Mouse (Mus musculus) adrenal gland, postnatal 10 days (tissue): ENCODE measurements around the gene Apod. TPM values are rescaled to one million over a fixed set of nuclear protein-coding genes. Genes with fewer than 3 reads are reported as not detected.
"Not testable (repeated sequence)": the region's sequence is repeated elsewhere in the genome, so short reads cannot be mapped to it uniquely, and the experiment has no call there.

ENCODE experiments used
- DNase-seq: peaks from one replicate; pipeline ENCODE4 v3.0.0; 2021; ENCODE audit warnings: mixed read lengths
- long read RNA-seq, 2 experiments: library from polyadenylated mRNA; stranded (forward); transcript quantifications; one replicate each; pipeline ENCODE4 v2.0.0; 2021
- total RNA-seq, 2 experiments: library from RNA; stranded (reverse); gene quantifications; 2 replicates each; pipeline ENCODE4 v1.2.3; 2021

The Apod gene
- total RNA-seq = 1 to 10 TPM; 2.6 to 4.0 TPM
- long read RNA-seq, experiment 1, partial matches to known transcripts = 0 of 2 reads
- long read RNA-seq, experiment 1, other reads (novel, unspliced or antisense) = 1 of 2 reads
- long read RNA-seq, experiment 2 = 0 reads

GRCm38 (mm10) chr16:31314497-31315233 lies at the start of gene Apod:
TSS of gene Apod (minus strand) at chr16:31314808.
- DNase-seq = no peak

DNA sequence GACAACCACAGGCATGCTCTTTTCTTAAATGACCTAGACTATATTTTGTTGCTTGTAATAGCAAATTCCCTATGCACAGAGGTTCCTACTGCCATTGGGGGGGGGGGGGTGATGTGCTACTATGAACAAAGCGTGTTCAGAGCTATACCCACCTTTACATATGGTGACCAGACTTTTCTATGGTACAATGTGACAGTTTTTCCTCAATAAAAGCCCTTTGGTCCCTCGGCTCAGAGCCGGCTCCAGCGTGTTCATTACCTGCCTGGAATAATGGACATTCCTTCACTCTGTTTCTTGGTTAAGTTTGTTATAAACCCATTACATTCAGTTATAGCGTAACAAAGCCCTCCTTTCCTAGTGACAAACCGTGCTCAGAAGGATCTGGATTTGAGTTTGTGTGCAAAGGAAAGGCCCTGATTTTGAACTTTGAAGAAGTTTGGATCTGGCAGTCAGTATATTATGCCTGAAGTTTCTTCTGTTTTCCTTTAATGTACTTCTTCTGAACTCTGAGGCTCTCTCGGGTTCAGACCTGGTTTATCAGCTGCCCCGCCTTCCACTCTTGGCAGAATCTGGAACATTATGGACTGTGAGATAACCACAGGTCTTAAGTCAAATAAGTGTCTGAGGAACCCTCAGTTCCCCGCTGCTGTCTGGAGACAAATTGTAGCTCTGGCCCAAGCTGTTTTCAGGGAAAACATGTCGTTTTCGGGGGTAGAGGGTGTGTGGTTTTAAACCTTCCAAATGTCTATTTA lies 49.3 kb upstream of the Apod start:
- no peak for DNase-seq

GRCm38 (mm10) chr16:31359542-31359941 lies 44.9 kb upstream of the Apod start:
- no peak for DNase-seq

- no peak for DNase-seq
Measured at GRCm38 (mm10) chr16:31358991-31359390, 44.4 kb upstream of the Apod start.

GRCm38 (mm10) chr16:31358576-31358975 lies 44.0 kb upstream of the Apod start:
- DNase-seq = no peak

DNA sequence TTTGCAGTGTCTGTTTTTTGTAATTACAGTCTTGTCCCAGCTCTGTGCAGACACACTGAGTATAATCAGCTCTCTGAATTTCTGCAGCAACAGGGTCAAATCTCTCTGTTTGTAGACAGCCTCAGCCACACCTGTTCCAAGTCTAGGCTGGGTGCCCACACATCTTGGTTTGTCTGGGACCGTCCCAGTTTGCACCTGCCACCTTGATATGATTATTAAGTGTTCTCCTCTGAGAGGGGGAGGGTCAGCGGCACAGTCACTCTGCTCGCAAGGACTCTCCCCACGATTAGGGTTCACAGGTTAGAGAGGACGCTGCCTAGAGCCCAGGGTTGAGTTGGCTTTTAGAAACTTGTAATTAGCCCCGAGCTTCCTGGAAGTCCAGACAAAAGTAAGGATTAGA lies 41.3 kb upstream of the Apod start:
- DNase-seq = no peak

DNA sequence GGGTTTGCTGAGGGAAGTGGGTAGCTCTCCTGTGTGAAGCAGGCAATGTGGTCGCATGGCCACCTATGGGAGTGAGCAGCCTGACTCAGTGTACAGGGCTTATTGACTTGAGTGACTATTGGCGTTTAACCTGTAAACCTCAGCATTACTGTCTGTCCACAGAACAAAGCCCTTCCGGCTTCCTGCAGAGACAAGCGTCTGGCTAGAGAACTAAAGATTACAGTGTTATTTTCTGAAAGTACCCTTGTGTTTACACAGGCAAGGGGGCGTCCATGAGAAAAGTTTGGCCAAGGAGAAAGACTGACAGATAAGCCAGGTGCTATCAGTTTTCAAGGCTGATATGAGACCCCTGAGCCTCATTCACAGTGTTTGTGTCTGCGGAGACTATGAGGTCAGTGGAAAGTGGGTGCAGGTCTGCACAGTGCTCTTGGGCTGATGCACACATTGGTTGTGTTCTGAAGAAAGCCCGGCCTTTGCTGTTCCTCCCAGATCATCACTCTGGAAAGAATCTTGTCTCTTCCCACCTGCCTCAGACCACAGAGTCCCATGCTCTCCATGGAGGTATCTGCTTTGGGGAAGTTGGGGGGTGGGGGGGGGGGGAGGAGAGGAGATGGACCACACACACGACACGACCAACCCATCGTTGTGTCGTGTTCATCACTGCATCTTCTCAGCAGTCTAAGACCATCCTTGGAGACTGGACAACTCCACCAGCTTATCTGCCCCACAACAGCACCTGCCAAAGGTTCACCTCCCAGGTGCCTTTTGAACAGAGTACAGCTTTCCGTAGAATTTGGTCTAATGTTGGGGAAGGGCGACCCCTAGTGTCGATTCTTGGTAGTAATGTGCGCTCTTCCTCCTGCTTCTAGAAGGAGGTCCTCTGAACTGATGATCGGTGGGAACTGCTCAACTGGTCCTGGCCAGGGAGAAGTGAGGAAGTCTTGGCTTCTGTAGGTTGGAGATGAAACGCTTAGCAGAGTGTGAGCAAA lies 40.0 kb upstream of the Apod start:
- peak; percentile 80 for DNase-seq

DNA sequence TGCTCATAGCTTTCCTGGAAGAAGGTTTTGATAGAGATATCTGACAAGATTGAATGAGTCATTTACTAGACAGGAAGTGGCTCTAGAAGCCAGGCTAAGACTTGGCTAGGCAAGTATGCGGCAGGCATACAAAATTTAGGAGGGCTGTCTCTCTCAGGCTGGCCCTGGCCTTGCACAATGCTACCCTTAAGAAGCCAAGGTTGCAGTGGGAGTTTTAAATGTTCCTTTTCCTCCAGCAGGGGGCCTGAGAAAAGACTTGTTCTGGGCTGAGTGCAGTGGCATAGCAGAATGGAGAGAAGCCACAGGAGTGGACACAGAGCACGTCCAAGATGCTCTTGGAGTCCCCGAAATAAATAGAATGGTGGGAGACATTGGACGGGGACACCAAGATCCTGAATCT lies 38.4 kb upstream of the Apod start:
- peak; percentile 18 for DNase-seq

DNA sequence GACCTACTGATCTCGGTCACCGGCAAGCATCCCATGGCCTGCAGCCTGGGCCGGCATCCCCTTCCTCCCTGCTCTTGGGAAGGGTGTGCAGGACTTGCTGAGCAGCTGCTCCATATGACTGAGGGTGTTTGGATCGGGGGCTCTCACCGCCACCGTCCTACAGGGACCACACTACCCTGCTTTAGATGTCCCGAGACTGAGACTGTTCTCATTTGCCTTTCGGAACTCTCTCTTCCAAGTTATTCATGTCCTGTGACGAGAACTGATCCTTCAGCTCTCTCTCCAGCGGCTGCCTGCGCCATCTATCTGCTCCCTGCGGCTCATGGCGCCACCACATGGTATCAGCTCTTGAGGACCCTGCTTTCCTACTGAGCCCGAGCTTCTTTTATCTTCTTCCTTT lies 33.0 kb upstream of the Apod start:
- peak; percentile 75 for DNase-seq

DNA sequence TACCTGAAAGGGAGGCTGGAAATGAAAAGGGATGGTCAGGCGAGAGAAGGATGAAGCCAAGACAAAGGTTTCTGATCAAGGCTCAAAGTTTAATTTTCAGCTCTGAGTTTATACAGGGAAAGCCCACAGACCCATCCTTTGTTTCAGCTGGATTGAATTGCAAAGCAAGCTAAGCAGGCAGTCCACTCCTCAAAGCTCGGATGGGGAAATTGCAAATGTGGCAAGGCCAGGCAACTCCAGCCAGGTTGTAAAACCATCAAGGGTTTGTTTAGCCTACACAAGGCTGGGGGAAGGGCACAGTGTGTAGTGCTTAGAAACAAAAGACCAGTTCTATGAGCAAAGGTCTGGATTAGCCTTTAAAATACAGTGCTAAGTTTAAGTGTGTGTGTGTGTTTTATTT lies 28.4 kb upstream of the Apod start:
- DNase-seq = no peak

- no peak for DNase-seq
Measured at GRCm38 (mm10) chr16:31342556-31342955, 27.9 kb upstream of the Apod start.

- DNase-seq = no peak
Measured at GRCm38 (mm10) chr16:31339332-31339731, 24.7 kb upstream of the Apod start.

DNA sequence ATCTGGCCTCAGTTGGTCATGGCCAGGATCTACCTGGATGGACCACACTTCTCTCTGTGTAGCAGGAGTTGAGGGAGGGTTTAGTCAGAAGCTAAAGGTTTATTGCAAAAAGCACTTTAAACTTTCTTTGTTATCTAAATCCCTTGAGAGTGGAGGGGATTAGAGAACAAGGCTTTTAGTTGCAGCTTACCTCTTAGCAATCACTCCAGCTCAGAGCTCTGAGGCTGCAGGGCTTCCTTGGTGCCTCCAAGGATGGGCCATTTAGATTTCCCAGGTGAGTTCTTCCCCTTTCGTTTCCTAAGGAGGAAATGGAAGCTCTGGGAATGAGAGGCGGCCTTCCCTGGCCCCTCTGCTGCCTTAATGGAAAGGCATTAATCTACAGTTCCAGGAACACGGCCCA lies 23.3 kb upstream of the Apod start:
- no peak for DNase-seq

GRCm38 (mm10) chr16:31334796-31335195 lies 20.2 kb upstream of the Apod start:
- DNase-seq = peak; percentile 39

GRCm38 (mm10) chr16:31332586-31332985 lies 18.0 kb upstream of the Apod start:
- DNase-seq = no peak

GRCm38 (mm10) chr16:31330970-31331369 lies 16.4 kb upstream of the Apod start:
- not testable (repeated sequence) for DNase-seq

- DNase-seq = no peak
Measured at GRCm38 (mm10) chr16:31329668-31330067, 15.1 kb upstream of the Apod start.

DNA sequence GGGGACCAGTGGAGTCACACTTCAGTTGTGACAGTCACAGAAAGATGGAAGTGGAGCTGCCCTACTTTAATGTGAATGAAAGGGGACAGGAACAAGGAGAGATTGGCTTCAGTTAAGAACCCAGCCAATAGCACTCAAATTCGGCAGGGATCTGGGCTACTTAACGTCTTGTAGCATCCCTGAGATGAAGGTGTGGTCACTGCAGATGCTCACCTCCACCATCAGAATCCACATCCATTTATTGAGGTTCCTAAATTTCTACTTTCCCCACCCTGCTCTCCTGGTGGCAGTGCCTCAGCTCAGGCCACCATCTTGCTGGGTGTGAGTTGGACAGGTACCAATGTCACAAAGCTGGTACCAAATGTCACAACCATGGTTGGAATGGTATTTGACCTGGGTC lies 13.3 kb upstream of the Apod start:
- no peak for DNase-seq

DNA sequence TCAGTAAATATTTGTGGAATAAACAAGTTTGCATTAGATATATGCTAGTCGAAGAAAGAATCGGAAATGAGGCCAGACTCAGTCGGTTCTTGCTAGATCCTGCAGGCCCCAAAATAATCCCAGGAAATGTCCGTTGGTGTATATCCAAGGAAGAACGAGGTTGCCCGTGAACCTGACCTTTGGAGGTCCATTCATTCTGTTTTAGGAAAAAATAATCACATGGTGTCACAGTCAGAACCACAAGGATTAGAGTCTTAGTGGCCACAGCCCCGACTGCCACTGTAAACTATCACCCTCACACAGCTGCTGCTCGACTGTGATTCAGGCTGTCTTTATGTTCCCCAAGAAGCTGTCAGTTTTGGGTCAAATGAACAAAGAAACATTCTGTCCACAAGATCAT lies 12.8 kb upstream of the Apod start:
- DNase-seq = no peak

GRCm38 (mm10) chr16:31326679-31327078 lies 12.1 kb upstream of the Apod start:
- peak; percentile 35 for DNase-seq

DNA sequence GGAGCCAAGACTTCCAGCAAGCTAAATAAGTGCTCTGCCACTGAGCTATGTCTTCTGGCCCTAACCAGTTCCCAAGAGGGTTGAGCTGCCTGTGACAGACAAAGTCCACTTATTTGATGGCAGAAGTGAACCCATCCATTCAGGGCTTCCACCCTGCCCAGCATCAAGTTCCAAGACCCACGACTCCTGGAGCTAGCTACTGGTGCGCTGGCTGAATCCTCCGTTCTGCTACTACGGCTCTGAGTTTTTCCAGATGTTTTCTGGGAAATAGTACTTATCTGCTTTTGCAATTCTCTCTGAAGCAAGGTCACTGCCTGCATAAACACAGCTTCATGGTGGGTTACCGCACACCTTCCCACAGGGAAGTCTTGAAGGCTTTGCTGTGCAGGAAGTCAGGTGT lies 11.4 kb upstream of the Apod start:
- DNase-seq = no peak

DNA sequence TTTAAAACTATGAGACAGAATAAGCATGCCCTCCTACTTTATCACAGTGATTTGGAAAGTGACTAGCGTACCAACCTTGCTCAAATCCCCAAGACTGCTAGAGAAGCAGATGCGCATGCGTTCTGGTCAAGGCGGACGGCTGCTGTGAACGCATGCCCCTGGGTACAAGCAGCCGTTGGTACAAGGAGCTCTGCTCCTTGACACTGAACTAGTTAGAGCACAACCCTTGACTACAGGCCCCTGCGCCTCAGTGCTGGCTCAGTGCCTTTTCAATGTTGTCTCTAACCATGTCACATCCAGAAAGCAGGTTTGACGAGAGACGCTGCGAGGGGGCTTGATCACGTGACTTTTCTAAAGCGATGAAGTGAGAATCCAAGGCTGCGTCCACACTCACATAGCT lies 10.5 kb upstream of the Apod start:
- no peak for DNase-seq
